Mouse (Mus musculus): ENCODE results near the gene Agxt2. TPM values are rescaled to one million over a fixed set of nuclear protein-coding genes. Genes with fewer than 3 reads are reported as not detected.
A peak's percentile ranks its signal among the peaks of the same experiment; 100 is the strongest.

The Agxt2 gene
- total RNA-seq (2021) = not detected
- long read RNA-seq = 0 reads

GRCm38 (mm10) chr15:10358039-10358948, at the start of gene Agxt2:
Gene Agxt2, plus strand, starts transcription at chr15:10358532.
- no peak for DNase-seq (ENCODE audit: low spot score in 2 of 2)

- no peak for DNase-seq (ENCODE audit: low spot score in 2 of 2)
Measured at GRCm38 (mm10) chr15:10311826-10312225, 46.5 kb upstream of the Agxt2 start.

GRCm38 (mm10) chr15:10313522-10314455, 44.5 kb upstream of the Agxt2 start:
- peak; percentile 72 to 76 for DNase-seq (ENCODE audit: low spot score in 2 of 2)

DNA sequence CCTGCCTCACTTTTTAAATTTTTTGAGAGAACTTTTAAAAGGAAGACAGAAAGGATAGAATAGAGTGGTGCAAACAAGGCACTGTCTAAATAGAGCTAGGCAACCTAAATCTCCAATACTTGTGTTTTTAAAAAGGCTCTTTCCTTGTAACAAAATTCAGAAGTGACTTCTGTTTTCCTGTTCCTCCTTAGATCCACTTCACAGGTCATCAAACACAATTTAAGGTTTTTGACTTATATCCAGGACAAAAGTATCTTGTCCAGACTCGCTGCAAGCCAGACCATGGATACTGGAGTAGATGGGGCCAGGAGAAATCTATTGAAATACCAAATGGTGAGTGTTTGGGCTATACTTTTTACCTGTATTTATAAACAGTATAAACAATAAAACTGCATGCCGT, 33.3 kb upstream of the Agxt2 start, which contains the start of gene Gm21973:
Gene Gm21973 (plus strand): TSS at position 301 of the 400 bp plus-strand sequence.
- no peak for DNase-seq (ENCODE audit: low spot score in 2 of 2)

DNA sequence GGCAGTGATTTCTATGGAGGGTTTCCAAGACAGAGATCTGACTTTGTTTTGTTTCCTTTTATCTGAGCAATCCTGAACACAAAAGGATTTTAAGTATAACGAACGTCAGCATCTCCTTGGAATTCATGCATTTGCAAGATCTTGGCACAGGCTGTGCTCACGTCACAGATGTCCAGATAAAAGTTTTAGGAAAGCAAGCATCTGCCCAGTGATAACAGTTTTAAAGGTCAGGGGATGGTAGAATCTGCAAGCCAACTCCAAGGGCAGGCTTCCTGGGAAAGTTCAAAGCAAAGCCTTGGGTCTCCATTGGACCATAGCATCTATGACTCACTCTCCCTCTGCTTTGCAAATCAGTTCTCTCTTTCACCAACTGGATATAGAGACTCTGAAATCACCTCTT, 27.7 kb upstream of the Agxt2 start:
- no peak for DNase-seq (ENCODE audit: low spot score in 2 of 2)

DNA sequence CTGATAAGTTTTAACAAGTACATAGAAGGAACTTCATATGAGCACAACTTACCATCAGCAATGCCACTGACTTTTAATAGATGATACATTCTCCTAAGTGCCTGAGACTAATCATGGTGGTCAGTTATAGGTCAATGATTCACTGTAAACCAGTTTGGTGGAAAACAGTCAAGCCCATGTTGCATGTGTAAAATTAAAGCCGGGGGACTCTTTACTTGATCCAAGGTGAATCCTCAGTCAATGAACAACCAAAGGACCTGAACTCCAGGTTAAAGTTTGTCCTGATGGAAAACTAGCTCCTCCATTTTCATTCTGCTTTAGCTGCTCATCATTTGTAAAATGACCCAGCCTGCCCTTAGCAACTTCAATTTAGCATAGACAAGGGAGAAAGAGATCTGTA, 25.8 kb upstream of the Agxt2 start:
- no peak for DNase-seq (ENCODE audit: low spot score in 2 of 2)

GRCm38 (mm10) chr15:10338606-10339005, 19.7 kb upstream of the Agxt2 start:
- DNase-seq (ENCODE audit: low spot score in 2 of 2) = no peak

- DNase-seq (ENCODE audit: low spot score in 2 of 2) = no peak
Measured at GRCm38 (mm10) chr15:10347044-10347443, 11.3 kb upstream of the Agxt2 start.

DNA sequence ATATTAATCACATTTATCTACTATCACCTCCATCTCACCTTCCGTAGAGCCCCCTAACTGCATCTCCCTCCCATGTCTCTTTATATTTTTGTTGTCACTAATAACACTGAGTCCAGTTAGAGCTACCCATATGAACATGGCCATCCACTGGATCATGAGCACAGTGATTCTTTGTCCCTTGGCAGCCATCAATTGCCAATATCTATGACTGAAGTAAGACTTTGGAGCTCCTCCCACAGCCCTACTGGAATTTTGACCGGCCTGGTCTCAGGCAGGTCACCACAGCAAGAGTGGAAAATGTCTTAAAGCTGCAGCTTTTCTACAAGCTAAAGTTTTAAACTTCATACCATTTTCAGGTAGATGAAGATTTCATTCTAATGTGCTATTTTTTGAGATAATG, 8.0 kb downstream of the Agxt2 start:
- no peak for DNase-seq (ENCODE audit: low spot score in 2 of 2)

DNA sequence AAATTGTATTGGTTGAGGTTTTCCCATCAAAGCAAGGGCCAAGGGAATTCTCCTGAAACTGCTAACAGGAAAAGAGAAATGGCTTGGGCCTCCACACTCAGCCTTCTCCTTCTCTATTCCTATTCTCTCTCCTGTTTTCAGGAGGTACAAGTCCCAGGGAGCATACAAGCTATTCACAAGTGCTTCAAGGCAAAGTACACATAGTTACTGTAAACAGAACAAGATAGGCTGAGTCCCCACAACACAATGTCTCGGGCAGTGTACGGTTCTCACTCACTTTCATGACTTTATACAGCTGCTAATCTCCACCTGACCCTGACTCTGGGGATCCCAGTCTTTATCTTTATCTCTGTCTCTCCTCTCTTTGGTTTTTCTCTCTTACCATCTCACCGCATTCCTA, 17.1 kb downstream of the Agxt2 start:
- no peak for DNase-seq (ENCODE audit: low spot score in 2 of 2)

GRCm38 (mm10) chr15:10378338-10378959, 20.1 kb downstream of the Agxt2 start:
- DNase-seq (ENCODE audit: low spot score in 2 of 2) = no peak

- no peak for DNase-seq (ENCODE audit: low spot score in 2 of 2)
Measured at GRCm38 (mm10) chr15:10379757-10380458, 21.6 kb downstream of the Agxt2 start.

GRCm38 (mm10) chr15:10387263-10387662, 28.9 kb downstream of the Agxt2 start:
- no peak for DNase-seq (ENCODE audit: low spot score in 2 of 2)

- no peak for DNase-seq (ENCODE audit: low spot score in 2 of 2)
Measured at GRCm38 (mm10) chr15:10399795-10400194, 41.5 kb downstream of the Agxt2 start.

- no peak for DNase-seq (ENCODE audit: low spot score in 2 of 2)
Measured at GRCm38 (mm10) chr15:10400415-10400814, 42.1 kb downstream of the Agxt2 start.

- DNase-seq (ENCODE audit: low spot score in 2 of 2) = no peak
Measured at GRCm38 (mm10) chr15:10409842-10410241, 51.5 kb downstream of the Agxt2 start.

DNA sequence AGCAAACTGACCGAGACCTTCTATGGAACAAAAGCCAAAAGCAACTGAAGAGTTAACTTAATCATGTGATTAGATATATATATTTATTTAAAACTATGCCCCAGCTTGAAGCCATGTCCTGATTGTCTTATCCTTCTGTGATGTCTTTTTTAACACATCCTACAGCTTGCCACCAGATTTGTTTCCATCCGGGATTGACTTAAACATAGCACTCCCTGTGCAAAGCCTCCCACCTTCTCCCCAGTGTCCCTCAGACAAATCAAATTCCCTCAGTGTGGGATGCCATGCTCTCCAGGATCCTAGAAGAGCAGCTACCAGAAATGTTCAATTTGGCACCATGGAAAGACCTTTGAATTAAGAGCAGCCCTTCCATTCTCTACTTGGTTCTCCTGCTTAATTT, 52.5 kb downstream of the Agxt2 start:
- DNase-seq (ENCODE audit: low spot score in 2 of 2) = no peak

GRCm38 (mm10) chr15:10413656-10414055, 55.3 kb downstream of the Agxt2 start:
- DNase-seq (ENCODE audit: low spot score in 2 of 2) = no peak

- no peak for DNase-seq (ENCODE audit: low spot score in 2 of 2)
Measured at GRCm38 (mm10) chr15:10421138-10421784, 62.9 kb downstream of the Agxt2 start.

GRCm38 (mm10) chr15:10421785-10422144, 63.4 kb downstream of the Agxt2 start:
- no peak for DNase-seq (ENCODE audit: low spot score in 2 of 2)

Data from layer of hippocampus, postnatal 10 days (tissue).